Mouse (Mus musculus) heart, embryonic 15.5 days (tissue): Measurements from ENCODE around the gene Tdrd3. TPM values are rescaled to one million over a fixed set of nuclear protein-coding genes. Genes with fewer than 3 reads are reported as not detected.

ENCODE experiments used
- ATAC-seq: fragments of 200-750 bp; cut with Nextera tagmentation; replicated peaks from 2 replicates; pipeline ENCODE4 v1.8.0; 2017; ENCODE audit warnings: low read depth, moderate TSS enrichment; ENCODE audit not compliant: insufficient number of reproducible peaks, insufficient read depth, low FRiP score
- H3K27ac ChIP-seq: fragments of 300-500 bp; sonication (generic); 2 replicates; pipeline ENCODE4 v1.5.1; 2015; ENCODE audit warnings: mild to moderate bottlenecking, inconsistent platforms
- H3K27me3 ChIP-seq: fragments of 300-500 bp; sonication (generic); 2 replicates; pipeline ENCODE4 v1.6.1; 2015; ENCODE audit warnings: inconsistent platforms
- H3K36me3 ChIP-seq: fragments of 300-500 bp; sonication (generic); 2 replicates; pipeline ENCODE4 v1.6.1; 2015; ENCODE audit warnings: mild to moderate bottlenecking, inconsistent platforms
- H3K4me1 ChIP-seq: fragments of 300-500 bp; sonication (generic); replicated peaks from 2 replicates; pipeline ENCODE4 v1.6.1; 2015; ENCODE audit warnings: inconsistent platforms
- H3K4me2 ChIP-seq: fragments of 300-500 bp; sonication (generic); 2 replicates; pipeline ENCODE4 v1.6.1; 2015; ENCODE audit warnings: inconsistent platforms, mild to moderate bottlenecking, moderate library complexity
- H3K4me3 ChIP-seq: fragments of 300-500 bp; sonication (generic); 2 replicates; pipeline ENCODE4 v1.5.1; 2015; ENCODE audit warnings: mild to moderate bottlenecking, inconsistent platforms
- H3K9ac ChIP-seq: fragments of 300-500 bp; sonication (generic); 2 replicates; pipeline ENCODE4 v1.6.1; 2015; ENCODE audit warnings: mild to moderate bottlenecking, inconsistent platforms
- H3K9me3 ChIP-seq: fragments of 300-500 bp; sonication (generic); replicated peaks from 2 replicates; pipeline ENCODE4 v1.6.1; 2016; ENCODE audit warnings: inconsistent platforms
- WGBS: fragments of 180-500 bp; shearing (Covaris S2); methylation state at CpG from one replicate; pipeline ENCODE4 v1.1.7; 2015; ENCODE audit warnings: mixed read lengths; 5-methylcytosine and 5-hydroxymethylcytosine counted together
- polyA plus RNA-seq: library from polyadenylated mRNA; unstranded; fragments of >200 nt; fragmentation: Nextera tagmentation; extraction: Ambion mirVana; gene quantifications from 2 replicates; pipeline ENCODE4 v1.2.1, GENCODE M21; 2015

The Tdrd3 gene
- polyA plus RNA-seq, 1 experiment from 2014 or later, result 19.1 TPM

GRCm38 (mm10) chr14:87567626-87568446 is 151.4 kb downstream of the Tdrd3 start:
- Histone ChIP-seq H3K4me3 (peak overlapping the region; percentile 45), H3K4me1 (peaks cover 13% of the 10 kb centered on the region), H3K9me3 (no peaks in the 10 kb centered on the region), H3K27ac (no peak overlapping the region), H3K4me2 (peak overlapping the region; percentile 76), H3K27me3 (no peaks in the 10 kb centered on the region), H3K36me3 (no peaks in the 10 kb centered on the region), H3K9ac (peak overlapping the region; percentile 21)
- no peak for ATAC-seq
- WGBS, result 14% methylated on average over 20 of the region's 20 CpGs

GRCm38 (mm10) chr14:87568447-87568908 is 152.0 kb downstream of the Tdrd3 start:
- ATAC-seq, result 0 out of 2 replicates have a peak, but pooled peaks have one; percentile 53

GRCm38 (mm10) chr14:87569471-87569870 is 153.0 kb downstream of the Tdrd3 start:
- Histone ChIP-seq H3K27ac (no peak overlapping the region), H3K4me1 (peaks cover 13% of the 10 kb centered on the region), H3K9me3 (no peaks in the 10 kb centered on the region), H3K4me2 (no peak overlapping the region), H3K36me3 (no peaks in the 10 kb centered on the region), H3K4me3 (no peak overlapping the region), H3K9ac (no peak overlapping the region), H3K27me3 (no peaks in the 10 kb centered on the region)
- WGBS, result 79% methylated on average over 2 of the region's 2 CpGs
- no peak for ATAC-seq

More at GRCm38 (mm10) chr14:87568447-87568908, 152.0 kb downstream of the Tdrd3 start:
- Histone ChIP-seq H3K9me3 (no peaks in the 10 kb centered on the region), H3K4me1 (peaks cover 13% of the 10 kb centered on the region), H3K9ac (peak overlapping the region; percentile 21; the same call in 1 of the 2 replicates), H3K36me3 (no peaks in the 10 kb centered on the region), H3K27me3 (no peaks in the 10 kb centered on the region), H3K27ac (no peak overlapping the region), H3K4me3 (peak overlapping the region; percentile 45), H3K4me2 (peak overlapping the region; percentile 76)
- 10% methylated on average over 15 of the region's 15 CpGs for WGBS

GRCm38 (mm10) chr14:87572453-87572852 is 156.0 kb downstream of the Tdrd3 start:
- no peak overlapping the region for H3K4me2 ChIP-seq
- no peaks in the 10 kb centered on the region for H3K27me3 ChIP-seq
- ATAC-seq, result no peak
- 50% methylated on average over 5 of the region's 5 CpGs for WGBS
- H3K9me3 ChIP-seq, result no peaks in the 10 kb centered on the region
- H3K4me3 ChIP-seq, result no peak overlapping the region
- H3K27ac ChIP-seq, result no peak overlapping the region
- no peak overlapping the region for H3K9ac ChIP-seq
- H3K36me3 ChIP-seq, result no peaks in the 10 kb centered on the region
- H3K4me1 ChIP-seq, result peaks cover 13% of the 10 kb centered on the region

- Histone ChIP-seq H3K27me3 (no peaks in the 10 kb centered on the region), H3K27ac (no peak overlapping the region), H3K9me3 (no peaks in the 10 kb centered on the region), H3K4me2 (no peak overlapping the region), H3K9ac (no peak overlapping the region), H3K36me3 (no peaks in the 10 kb centered on the region), H3K4me3 (no peak overlapping the region), H3K4me1 (no peaks in the 10 kb centered on the region)
- ATAC-seq, result no peak
- WGBS, result 79% methylated on average over 3 of the region's 3 CpGs
Measured at GRCm38 (mm10) chr14:87582610-87583009, 166.2 kb downstream of the Tdrd3 start.
